Mouse (Mus musculus): Measurements from ENCODE around the gene Tubgcp6. TPM values are rescaled to one million over a fixed set of nuclear protein-coding genes. Genes with fewer than 3 reads are reported as not detected.

Gene Tubgcp6
- polyA plus RNA-seq, 2 experiments = 6.3 to 12.0 TPM

DNA sequence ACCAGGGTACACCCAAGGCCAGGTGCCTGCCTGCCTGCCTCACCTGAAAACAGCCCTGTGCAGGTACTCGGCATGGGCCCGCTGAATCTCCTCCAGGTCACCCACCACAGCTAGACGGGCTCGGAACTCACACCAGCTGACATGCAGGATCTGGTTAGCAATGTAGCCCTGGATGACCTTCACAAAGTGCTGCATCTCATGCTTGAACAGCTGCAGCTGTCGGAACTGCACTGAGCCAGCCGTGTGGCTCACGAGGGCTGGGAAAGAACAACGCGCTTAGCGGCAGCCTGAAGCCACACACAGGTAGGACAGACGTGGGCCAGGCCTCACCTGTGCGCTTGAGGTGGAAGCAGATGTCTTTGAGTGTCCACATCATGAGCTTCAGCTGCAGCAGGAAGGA, 22.1 kb downstream of the Tubgcp6 start:
- Histone ChIP-seq H3K9me3 (ENCODE audit: control insufficient read depth, low read length) (no peaks in the 10 kb centered on the region), H3K4me2 (ENCODE audit: low read depth) (no peak overlapping the region), H3K9ac (replicated peaks) (no peak overlapping the region), H3K27me3 (ENCODE audit: control insufficient read depth, insufficient read depth, low read length) (no peaks in the 10 kb centered on the region), H3K36me3 (replicated peaks; ENCODE audit: control insufficient read depth, insufficient read depth, low read depth) (peaks cover 63% of the 10 kb centered on the region), H3K27ac (no peak overlapping the region), H3K4me1 (replicated peaks; ENCODE audit: control insufficient read depth in 2 of 2, insufficient read depth in 2 of 2, low read length in 1 of 2) (no peaks in the 10 kb centered on the region), H3K4me3 (ENCODE audit: insufficient read depth in 1 of 2, low read depth in 2 of 2, low read length in 2 of 2) (no peak overlapping the region)
- TF ChIP-seq EP300 (IDR thresholded peaks at IDR 0.05; ENCODE audit: low read depth) (no peak), CTCF (IDR thresholded peaks at IDR 0.05; ENCODE audit: low read depth) (no peak)
- DNase-seq (ENCODE audit: low read depth in 3 of 3, low spot score in 3 of 3) (no peak), ATAC-seq (ENCODE audit: insufficient read depth) (no peak)
- WGBS (ENCODE audit: insufficient replicate concordance) = 86% methylated on average over 12 of the region's 12 CpGs

GRCm38 (mm10) chr15:89098616-89099015, 24.3 kb downstream of the Tubgcp6 start:
- Histone ChIP-seq H3K4me1 (replicated peaks; ENCODE audit: control insufficient read depth in 2 of 2, insufficient read depth in 2 of 2, low read length in 1 of 2) (no peaks in the 10 kb centered on the region), H3K4me3 (ENCODE audit: insufficient read depth in 1 of 2, low read depth in 2 of 2, low read length in 2 of 2) (no peak overlapping the region), H3K27ac (no peak overlapping the region), H3K9ac (replicated peaks) (no peak overlapping the region), H3K27me3 (ENCODE audit: control insufficient read depth, insufficient read depth, low read length) (no peaks in the 10 kb centered on the region), H3K36me3 (replicated peaks; ENCODE audit: control insufficient read depth, insufficient read depth, low read depth) (peaks cover 56% of the 10 kb centered on the region), H3K4me2 (ENCODE audit: low read depth) (no peak overlapping the region), H3K9me3 (ENCODE audit: control insufficient read depth, low read length) (no peaks in the 10 kb centered on the region)
- 83% methylated on average over 7 of the region's 7 CpGs for WGBS (ENCODE audit: insufficient replicate concordance)
- TF ChIP-seq CTCF (IDR thresholded peaks at IDR 0.05; ENCODE audit: low read depth) (no peak), EP300 (IDR thresholded peaks at IDR 0.05; ENCODE audit: low read depth) (no peak)
- DNase-seq (ENCODE audit: low read depth in 3 of 3, low spot score in 3 of 3) (no peak), ATAC-seq (ENCODE audit: insufficient read depth) (no peak)

- Histone ChIP-seq H3K4me1 (replicated peaks; ENCODE audit: control insufficient read depth in 2 of 2, insufficient read depth in 2 of 2, low read length in 1 of 2) (no peaks in the 10 kb centered on the region), H3K36me3 (replicated peaks; ENCODE audit: control insufficient read depth, insufficient read depth, low read depth) (peaks cover 50% of the 10 kb centered on the region), H3K9me3 (ENCODE audit: control insufficient read depth, low read length) (no peaks in the 10 kb centered on the region), H3K4me3 (ENCODE audit: insufficient read depth in 1 of 2, low read depth in 2 of 2, low read length in 2 of 2) (no peak overlapping the region), H3K9ac (replicated peaks) (no peak overlapping the region), H3K27ac (no peak overlapping the region), H3K27me3 (ENCODE audit: control insufficient read depth, insufficient read depth, low read length) (no peaks in the 10 kb centered on the region), H3K4me2 (ENCODE audit: low read depth) (no peak overlapping the region)
- no peak for TF ChIP-seq CTCF (IDR thresholded peaks at IDR 0.05; ENCODE audit: low read depth)
- TF ChIP-seq EP300 (IDR thresholded peaks at IDR 0.05; ENCODE audit: low read depth) = no peak
- DNase-seq (ENCODE audit: low read depth in 3 of 3, low spot score in 3 of 3) (no peak), ATAC-seq (ENCODE audit: insufficient read depth) (no peak)
- WGBS (ENCODE audit: insufficient replicate concordance) = 82% methylated on average over 5 of the region's 5 CpGs
Measured at GRCm38 (mm10) chr15:89097450-89097849, 25.5 kb downstream of the Tubgcp6 start.

- Histone ChIP-seq H3K4me3 (ENCODE audit: insufficient read depth in 1 of 2, low read depth in 2 of 2, low read length in 2 of 2) (no peak overlapping the region), H3K9ac (replicated peaks) (no peak overlapping the region), H3K4me1 (replicated peaks; ENCODE audit: control insufficient read depth in 2 of 2, insufficient read depth in 2 of 2, low read length in 1 of 2) (peaks cover 5 to 8% of the 10 kb centered on the region in 2 experiments; a peak in 3 of 4 replicates), H3K27ac (no peak overlapping the region), H3K4me2 (ENCODE audit: low read depth) (no peak overlapping the region), H3K27me3 (ENCODE audit: control insufficient read depth, insufficient read depth, low read length) (no peaks in the 10 kb centered on the region), H3K9me3 (ENCODE audit: control insufficient read depth, low read length) (no peaks in the 10 kb centered on the region), H3K36me3 (replicated peaks; ENCODE audit: control insufficient read depth, insufficient read depth, low read depth) (peaks cover 15% of the 10 kb centered on the region)
- WGBS (ENCODE audit: insufficient replicate concordance) = 69% methylated on average over 5 of the region's 5 CpGs
- ATAC-seq (ENCODE audit: insufficient read depth) (no peak), DNase-seq (ENCODE audit: low read depth in 3 of 3, low spot score in 3 of 3) (no peak)
- no peak for TF ChIP-seq EP300 (IDR thresholded peaks at IDR 0.05; ENCODE audit: low read depth)
- no peak for TF ChIP-seq CTCF (IDR thresholded peaks at IDR 0.05; ENCODE audit: low read depth)
Measured at GRCm38 (mm10) chr15:89092181-89092580, 30.7 kb downstream of the Tubgcp6 start.

GRCm38 (mm10) chr15:89090662-89091061, 32.2 kb downstream of the Tubgcp6 start:
- no peaks in the 10 kb centered on the region for H3K27me3 ChIP-seq (ENCODE audit: control insufficient read depth, insufficient read depth, low read length)
- H3K9me3 ChIP-seq (ENCODE audit: control insufficient read depth, low read length) = no peaks in the 10 kb centered on the region
- H3K27ac ChIP-seq = no peak overlapping the region
- H3K4me1 ChIP-seq (replicated peaks; ENCODE audit: control insufficient read depth in 2 of 2, insufficient read depth in 2 of 2, low read length in 1 of 2) = peaks cover 5 to 8% of the 10 kb centered on the region in 2 experiments; a peak in 3 of 4 replicates
- H3K9ac ChIP-seq (replicated peaks) = no peak overlapping the region
- WGBS (ENCODE audit: insufficient replicate concordance) = 81% methylated on average over 4 of the region's 4 CpGs
- no peak for ATAC-seq (ENCODE audit: insufficient read depth)
- H3K4me2 ChIP-seq (ENCODE audit: low read depth) = no peak overlapping the region
- no peak overlapping the region for H3K4me3 ChIP-seq (ENCODE audit: insufficient read depth in 1 of 2, low read depth in 2 of 2, low read length in 2 of 2)
- H3K36me3 ChIP-seq (replicated peaks; ENCODE audit: control insufficient read depth, insufficient read depth, low read depth) = peaks cover 11% of the 10 kb centered on the region
- TF ChIP-seq CTCF (IDR thresholded peaks at IDR 0.05; ENCODE audit: low read depth) (no peak), EP300 (IDR thresholded peaks at IDR 0.05; ENCODE audit: low read depth) (no peak)
- no peak for DNase-seq (ENCODE audit: low read depth in 3 of 3, low spot score in 3 of 3)

Data from liver, embryonic 14.5 days (tissue).